Mouse (Mus musculus) midbrain, embryonic 16.5 days (tissue): Measurements from ENCODE around the gene Tbc1d20. TPM values are rescaled to one million over a fixed set of nuclear protein-coding genes. Genes with fewer than 3 reads are reported as not detected.
"Not testable (repeated sequence)": the region's sequence is repeated elsewhere in the genome, so short reads cannot be mapped to it uniquely, and the experiment has no call there.

Experiments
- ATAC-seq: fragments of 200-750 bp; cut with Nextera tagmentation; 2 replicates; pipeline ENCODE4 v1.8.0; 2017; ENCODE audit warnings: moderate TSS enrichment
- H3K27ac ChIP-seq: fragments of 300-500 bp; sonication (generic); 2 replicates; pipeline ENCODE4 v1.5.1; 2014; ENCODE audit warnings: mild to moderate bottlenecking, low read length, mixed read lengths
- H3K27me3 ChIP-seq: fragments of 300-500 bp; sonication (generic); 2 replicates; pipeline ENCODE4 v1.6.1; 2014; ENCODE audit warnings: low read depth, low read length, mixed read lengths; ENCODE audit not compliant: control insufficient read depth, insufficient read depth
- H3K36me3 ChIP-seq: fragments of 300-500 bp; sonication (generic); 2 replicates; pipeline ENCODE4 v1.6.1; 2014; ENCODE audit warnings: mild to moderate bottlenecking, low read length, moderate library complexity, mixed read lengths; ENCODE audit not compliant: control insufficient read depth, insufficient read depth
- H3K4me1 ChIP-seq: fragments of 300-500 bp; sonication (generic); 2 replicates; pipeline ENCODE4 v1.6.1; 2014; ENCODE audit warnings: mild to moderate bottlenecking, low read length, mixed read lengths; ENCODE audit not compliant: control insufficient read depth, insufficient read depth
- H3K4me2 ChIP-seq: fragments of 300-500 bp; sonication (generic); 2 replicates; pipeline ENCODE4 v1.6.1; 2014; ENCODE audit warnings: mild to moderate bottlenecking, low read length, mixed read lengths
- H3K4me3 ChIP-seq: fragments of 300-500 bp; sonication (generic); 2 replicates; pipeline ENCODE4 v1.5.1; 2014; ENCODE audit warnings: low read depth, mild to moderate bottlenecking, low read length, moderate library complexity, mixed read lengths
- H3K9ac ChIP-seq: fragments of 300-500 bp; sonication (generic); 2 replicates; pipeline ENCODE4 v1.6.1; 2014; ENCODE audit warnings: low read depth, low read length, mixed read lengths
- H3K9me3 ChIP-seq: fragments of 300-500 bp; sonication (generic); replicated peaks from 2 replicates; pipeline ENCODE4 v1.6.1; 2014; ENCODE audit warnings: mild to moderate bottlenecking, low read length, mixed read lengths; ENCODE audit not compliant: control insufficient read depth, poor library complexity, severe bottlenecking
- WGBS: fragments of 180-500 bp; shearing (Covaris S2); extraction: QIAGEN DNeasy Blood & Tissue Kit; methylation state at CpG from one replicate; pipeline ENCODE4 v1.1.7; 2014; 5-methylcytosine and 5-hydroxymethylcytosine counted together
- polyA plus RNA-seq: library from polyadenylated mRNA; unstranded; fragments of >200 nt; fragmentation: Nextera tagmentation; extraction: Ambion mirVana; gene quantifications from 2 replicates; pipeline ENCODE4 v1.2.1, GENCODE M21; 2015

Tbc1d20 gene
- polyA plus RNA-seq, 1 experiment from 2014 or later: 34.2 TPM

GRCm38 (mm10) chr2:152344361-152344760 is 50.7 kb downstream of the Tbc1d20 start:
- H3K4me3 ChIP-seq: peak overlapping the region; percentile 52
- H3K4me2 ChIP-seq: peak overlapping the region; percentile 70
- no peaks in the 10 kb centered on the region for H3K9me3 ChIP-seq
- peak; percentile 18; the same call in 1 of the 2 replicates for ATAC-seq
- H3K4me1 ChIP-seq: no peaks in the 10 kb centered on the region
- no peaks in the 10 kb centered on the region for H3K36me3 ChIP-seq
- WGBS: 9% methylated on average over 10 of the region's 10 CpGs
- no peak overlapping the region for H3K27ac ChIP-seq
- H3K27me3 ChIP-seq: no peaks in the 10 kb centered on the region
- peak overlapping the region; percentile 65; the same call in 1 of the 2 replicates for H3K9ac ChIP-seq

GRCm38 (mm10) chr2:152344909-152345308 is 51.3 kb downstream of the Tbc1d20 start:
- no peaks in the 10 kb centered on the region for H3K4me1 ChIP-seq
- no peak overlapping the region for H3K4me3 ChIP-seq
- H3K36me3 ChIP-seq: no peaks in the 10 kb centered on the region
- no peak overlapping the region for H3K9ac ChIP-seq
- H3K27me3 ChIP-seq: no peaks in the 10 kb centered on the region
- no peak overlapping the region for H3K27ac ChIP-seq
- WGBS: 64% methylated on average over 5 of the region's 5 CpGs
- no peaks in the 10 kb centered on the region for H3K9me3 ChIP-seq
- H3K4me2 ChIP-seq: no peak overlapping the region
- ATAC-seq: no peak

GRCm38 (mm10) chr2:152345393-152345792 is 51.8 kb downstream of the Tbc1d20 start:
- Histone ChIP-seq H3K4me2 (no peak overlapping the region), H3K9me3 (no peaks in the 10 kb centered on the region), H3K36me3 (no peaks in the 10 kb centered on the region), H3K9ac (no peak overlapping the region), H3K27me3 (no peaks in the 10 kb centered on the region), H3K4me3 (no peak overlapping the region), H3K27ac (no peak overlapping the region), H3K4me1 (no peaks in the 10 kb centered on the region)
- 64% methylated on average over 6 of the region's 6 CpGs for WGBS
- no peak for ATAC-seq

GRCm38 (mm10) chr2:152346776-152347465 is 53.3 kb downstream of the Tbc1d20 start:
- WGBS: 42% methylated on average over 9 of the region's 9 CpGs
- Histone ChIP-seq H3K9me3 (no peaks in the 10 kb centered on the region), H3K27me3 (no peaks in the 10 kb centered on the region), H3K27ac (no peak overlapping the region), H3K4me1 (no peaks in the 10 kb centered on the region), H3K36me3 (no peaks in the 10 kb centered on the region), H3K4me2 (no peak overlapping the region), H3K4me3 (no peak overlapping the region), H3K9ac (no peak overlapping the region)
- no peak for ATAC-seq

- Histone ChIP-seq H3K9me3 (no peaks in the 10 kb centered on the region), H3K27me3 (no peaks in the 10 kb centered on the region), H3K4me1 (no peaks in the 10 kb centered on the region), H3K4me2 (no peak overlapping the region), H3K36me3 (no peaks in the 10 kb centered on the region), H3K9ac (no peak overlapping the region), H3K4me3 (no peak overlapping the region), H3K27ac (no peak overlapping the region)
- 80% methylated on average over 2 of the region's 2 CpGs for WGBS
- ATAC-seq: no peak
Observed at GRCm38 (mm10) chr2:152347722-152348121, 54.1 kb downstream of the Tbc1d20 start.

GRCm38 (mm10) chr2:152349205-152349604 is 55.6 kb downstream of the Tbc1d20 start:
- Histone ChIP-seq H3K27me3 (no peaks in the 10 kb centered on the region), H3K27ac (no peak overlapping the region), H3K4me2 (no peak overlapping the region), H3K4me3 (no peak overlapping the region), H3K4me1 (no peaks in the 10 kb centered on the region), H3K9me3 (no peaks in the 10 kb centered on the region), H3K36me3 (no peaks in the 10 kb centered on the region), H3K9ac (no peak overlapping the region)
- 76% methylated on average over 6 of the region's 6 CpGs for WGBS
- no peak for ATAC-seq

GRCm38 (mm10) chr2:152349842-152350540 is 56.4 kb downstream of the Tbc1d20 start:
- Histone ChIP-seq H3K4me1 (no peaks in the 10 kb centered on the region), H3K27ac (no peak overlapping the region), H3K27me3 (no peaks in the 10 kb centered on the region), H3K4me3 (no peak overlapping the region), H3K9me3 (no peaks in the 10 kb centered on the region), H3K9ac (no peak overlapping the region), H3K4me2 (no peak overlapping the region), H3K36me3 (no peaks in the 10 kb centered on the region)
- ATAC-seq: no peak
- 90% methylated on average over 8 of the region's 8 CpGs for WGBS

GRCm38 (mm10) chr2:152357254-152357653 is 63.6 kb downstream of the Tbc1d20 start:
- no peaks in the 10 kb centered on the region for H3K9me3 ChIP-seq
- no peak overlapping the region for H3K4me2 ChIP-seq
- no peak overlapping the region for H3K27ac ChIP-seq
- no peak overlapping the region for H3K9ac ChIP-seq
- no peaks in the 10 kb centered on the region for H3K36me3 ChIP-seq
- 93% methylated on average over 3 of the region's 3 CpGs for WGBS
- no peaks in the 10 kb centered on the region for H3K27me3 ChIP-seq
- no peak for ATAC-seq
- no peaks in the 10 kb centered on the region for H3K4me1 ChIP-seq
- H3K4me3 ChIP-seq: no peak overlapping the region

GRCm38 (mm10) chr2:152358977-152359376 is 65.3 kb downstream of the Tbc1d20 start:
- H3K9ac ChIP-seq, H3K9me3 ChIP-seq, H3K4me3 ChIP-seq, H3K36me3 ChIP-seq, ATAC-seq, H3K4me2 ChIP-seq, H3K4me1 ChIP-seq, H3K27me3 ChIP-seq, H3K27ac ChIP-seq: not testable (repeated sequence)
- WGBS: 81% methylated on average over 5 of the region's 5 CpGs
